Mouse (Mus musculus): ENCODE results near the gene Srebf1. TPM values are rescaled to one million over a fixed set of nuclear protein-coding genes. Genes with fewer than 3 reads are reported as not detected.

Srebf1 gene
- polyA plus RNA-seq, 1 experiment from 2014 or later: 42.6 TPM

DNA sequence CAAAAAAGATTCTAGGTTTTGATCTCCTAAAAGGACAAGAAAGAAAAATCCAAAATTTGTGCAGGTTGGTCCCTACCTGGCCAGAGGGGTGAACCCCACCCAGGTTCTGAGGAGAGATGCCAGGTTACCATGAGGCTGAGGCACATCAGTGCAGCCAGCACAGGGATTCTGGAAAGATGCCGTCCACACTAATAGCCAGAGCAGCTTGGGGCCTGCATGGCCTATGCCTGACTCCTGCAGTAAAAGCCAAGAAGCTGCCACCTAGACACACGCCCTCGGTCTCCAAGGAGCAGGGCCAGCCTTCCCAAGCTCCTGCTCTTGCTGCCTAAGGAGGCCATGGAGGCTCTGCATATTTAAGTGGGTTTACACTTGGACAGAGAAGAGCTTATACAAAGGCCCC, 8.9 kb upstream of the Srebf1 start:
- H3K4me3 ChIP-seq (ENCODE audit: low read depth, low read length): no peak overlapping the region
- H3K9ac ChIP-seq (ENCODE audit: low read length): no peak overlapping the region
- no peak overlapping the region for H3K27ac ChIP-seq (ENCODE audit: low read depth, low read length)
- DNase-seq (ENCODE audit: low spot score): no peak
- H3K27me3 ChIP-seq (replicated peaks; ENCODE audit: control insufficient read depth, insufficient read depth, low read length): no peaks in the 10 kb centered on the region
- H3K9me3 ChIP-seq (replicated peaks; ENCODE audit: control insufficient read depth, low read length): no peaks in the 10 kb centered on the region
- H3K4me2 ChIP-seq (ENCODE audit: low read length): no peak overlapping the region
- ATAC-seq: no peak
- 74% methylated on average over 3 of the region's 3 CpGs for WGBS
- H3K4me1 ChIP-seq (ENCODE audit: control insufficient read depth, insufficient read depth, low read length): peaks cover 6% of the 10 kb centered on the region; the same call in 1 of the 2 replicates
- H3K36me3 ChIP-seq (ENCODE audit: control insufficient read depth, insufficient read depth, low read length): peaks cover 16% of the 10 kb centered on the region

DNA sequence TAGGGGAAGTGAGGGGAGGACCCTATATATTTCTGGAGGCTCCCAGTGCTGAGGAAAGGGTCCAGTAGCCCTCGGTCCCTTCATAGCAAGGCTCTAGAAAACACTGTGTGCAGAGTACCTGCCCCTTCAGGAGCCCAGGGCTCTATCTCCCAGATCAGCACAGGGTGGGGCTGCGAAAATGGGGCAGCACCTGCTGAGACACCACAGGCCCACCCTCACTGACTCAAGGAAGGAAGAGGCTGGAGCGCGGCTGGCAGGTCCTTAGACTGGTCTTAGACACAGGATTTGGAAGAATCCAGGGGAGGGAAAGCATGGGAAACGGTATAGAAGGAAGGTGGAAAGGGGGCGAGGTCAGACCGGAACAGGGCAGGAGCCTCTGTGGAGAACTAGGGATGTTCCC, 8.1 kb upstream of the Srebf1 start:
- H3K9ac ChIP-seq (ENCODE audit: low read length): no peak overlapping the region
- H3K9me3 ChIP-seq (replicated peaks; ENCODE audit: control insufficient read depth, low read length): no peaks in the 10 kb centered on the region
- H3K36me3 ChIP-seq (ENCODE audit: control insufficient read depth, insufficient read depth, low read length): peaks cover 16% of the 10 kb centered on the region
- no peak overlapping the region for H3K27ac ChIP-seq (ENCODE audit: low read depth, low read length)
- no peak overlapping the region for H3K4me2 ChIP-seq (ENCODE audit: low read length)
- DNase-seq (ENCODE audit: low spot score) (no peak), ATAC-seq (no peak)
- peaks cover 6% of the 10 kb centered on the region; the same call in 1 of the 2 replicates for H3K4me1 ChIP-seq (ENCODE audit: control insufficient read depth, insufficient read depth, low read length)
- no peak overlapping the region for H3K4me3 ChIP-seq (ENCODE audit: low read depth, low read length)
- 91% methylated on average over 7 of the region's 7 CpGs for WGBS
- no peaks in the 10 kb centered on the region for H3K27me3 ChIP-seq (replicated peaks; ENCODE audit: control insufficient read depth, insufficient read depth, low read length)

DNA sequence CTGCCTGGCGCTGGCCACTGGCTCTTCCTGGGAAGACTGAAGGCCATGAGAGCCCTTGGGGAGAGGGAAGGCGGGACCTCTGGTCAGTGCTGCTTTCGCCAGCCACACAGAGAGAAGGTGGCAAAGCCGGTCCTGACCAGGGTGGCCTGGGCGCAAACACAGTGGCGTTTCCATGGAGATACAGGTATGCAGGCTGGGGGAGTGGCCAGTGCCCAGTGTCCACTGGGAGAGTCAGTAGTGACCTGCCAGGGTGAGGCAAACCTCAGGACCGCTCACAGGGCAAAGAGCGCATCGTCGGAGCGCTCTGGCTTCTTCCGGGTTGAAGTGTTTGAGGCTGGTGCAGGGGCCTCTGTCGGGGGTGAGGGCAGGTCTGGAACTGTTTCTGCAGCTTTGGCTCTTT, 7.4 kb upstream of the Srebf1 start:
- no peak overlapping the region for H3K4me2 ChIP-seq (ENCODE audit: low read length)
- H3K27me3 ChIP-seq (replicated peaks; ENCODE audit: control insufficient read depth, insufficient read depth, low read length): no peaks in the 10 kb centered on the region
- 80% methylated on average over 13 of the region's 13 CpGs for WGBS
- H3K9me3 ChIP-seq (replicated peaks; ENCODE audit: control insufficient read depth, low read length): no peaks in the 10 kb centered on the region
- H3K4me1 ChIP-seq (ENCODE audit: control insufficient read depth, insufficient read depth, low read length): peaks cover 6% of the 10 kb centered on the region; the same call in 1 of the 2 replicates
- ATAC-seq: no peak
- no peak overlapping the region for H3K27ac ChIP-seq (ENCODE audit: low read depth, low read length)
- no peak for DNase-seq (ENCODE audit: low spot score)
- H3K9ac ChIP-seq (ENCODE audit: low read length): no peak overlapping the region
- peaks cover 16% of the 10 kb centered on the region for H3K36me3 ChIP-seq (ENCODE audit: control insufficient read depth, insufficient read depth, low read length)
- H3K4me3 ChIP-seq (ENCODE audit: low read depth, low read length): no peak overlapping the region

DNA sequence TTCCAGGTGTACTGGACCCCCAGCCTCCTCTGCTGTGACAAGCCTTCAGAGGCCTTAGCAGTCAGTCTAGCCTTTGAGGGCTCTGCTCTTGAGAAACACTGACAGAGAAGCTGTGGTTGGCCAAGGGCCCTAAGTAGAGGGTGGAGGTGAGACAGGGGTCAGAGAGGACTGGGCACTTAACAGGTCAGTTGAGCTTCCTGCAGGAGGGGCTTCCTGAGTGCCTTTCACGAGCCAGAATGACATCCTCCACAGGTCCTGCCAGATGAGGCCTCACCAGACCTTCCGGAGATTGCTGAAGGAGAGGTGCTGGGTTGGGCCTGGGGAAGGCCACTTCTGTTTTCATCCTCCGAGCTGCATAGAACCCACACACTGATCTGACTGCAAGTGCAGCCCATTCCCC, 6.1 kb upstream of the Srebf1 start:
- no peaks in the 10 kb centered on the region for H3K27me3 ChIP-seq (replicated peaks; ENCODE audit: control insufficient read depth, insufficient read depth, low read length)
- H3K4me3 ChIP-seq (ENCODE audit: low read depth, low read length): no peak overlapping the region
- no peaks in the 10 kb centered on the region for H3K9me3 ChIP-seq (replicated peaks; ENCODE audit: control insufficient read depth, low read length)
- no peak overlapping the region for H3K9ac ChIP-seq (ENCODE audit: low read length)
- H3K4me1 ChIP-seq (ENCODE audit: control insufficient read depth, insufficient read depth, low read length): peaks cover 4% of the 10 kb centered on the region; the same call in 1 of the 2 replicates
- H3K36me3 ChIP-seq (ENCODE audit: control insufficient read depth, insufficient read depth, low read length): peaks cover 16% of the 10 kb centered on the region
- H3K27ac ChIP-seq (ENCODE audit: low read depth, low read length): no peak overlapping the region
- DNase-seq (ENCODE audit: low spot score): no peak
- ATAC-seq: no peak
- WGBS: 80% methylated on average over 3 of the region's 3 CpGs
- no peak overlapping the region for H3K4me2 ChIP-seq (ENCODE audit: low read length)

DNA sequence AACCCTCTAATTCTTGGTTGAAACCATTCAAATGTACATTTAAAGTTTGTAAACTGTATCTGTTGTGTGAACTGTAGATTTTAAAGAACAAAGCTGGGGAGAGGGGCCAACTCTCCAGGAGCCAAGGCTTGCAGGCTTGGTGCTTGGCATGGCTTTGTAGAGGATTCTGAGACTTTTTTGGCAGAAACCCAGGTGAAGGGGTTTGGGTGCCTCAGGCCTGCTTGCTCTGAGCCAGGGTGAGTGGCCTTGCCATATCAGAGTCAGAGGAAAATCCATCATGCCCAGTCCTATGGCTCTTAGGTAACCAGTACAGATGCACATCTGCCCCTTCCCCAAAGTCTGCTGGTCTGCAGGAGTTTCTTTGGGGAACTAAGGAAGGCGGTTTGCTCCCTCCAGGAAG, 3.5 kb upstream of the Srebf1 start:
- ATAC-seq (no peak), DNase-seq (ENCODE audit: low spot score) (no peak)
- H3K4me1 ChIP-seq (ENCODE audit: control insufficient read depth, insufficient read depth, low read length): peaks cover 7% of the 10 kb centered on the region
- no peaks in the 10 kb centered on the region for H3K9me3 ChIP-seq (replicated peaks; ENCODE audit: control insufficient read depth, low read length)
- H3K9ac ChIP-seq (ENCODE audit: low read length): no peak overlapping the region
- H3K36me3 ChIP-seq (ENCODE audit: control insufficient read depth, insufficient read depth, low read length): peaks cover 16% of the 10 kb centered on the region
- no peak overlapping the region for H3K4me2 ChIP-seq (ENCODE audit: low read length)
- no peaks in the 10 kb centered on the region for H3K27me3 ChIP-seq (replicated peaks; ENCODE audit: control insufficient read depth, insufficient read depth, low read length)
- WGBS: 73% methylated on average over 1 of the region's 1 CpGs
- no peak overlapping the region for H3K4me3 ChIP-seq (ENCODE audit: low read depth, low read length)
- H3K27ac ChIP-seq (ENCODE audit: low read depth, low read length): no peak overlapping the region

DNA sequence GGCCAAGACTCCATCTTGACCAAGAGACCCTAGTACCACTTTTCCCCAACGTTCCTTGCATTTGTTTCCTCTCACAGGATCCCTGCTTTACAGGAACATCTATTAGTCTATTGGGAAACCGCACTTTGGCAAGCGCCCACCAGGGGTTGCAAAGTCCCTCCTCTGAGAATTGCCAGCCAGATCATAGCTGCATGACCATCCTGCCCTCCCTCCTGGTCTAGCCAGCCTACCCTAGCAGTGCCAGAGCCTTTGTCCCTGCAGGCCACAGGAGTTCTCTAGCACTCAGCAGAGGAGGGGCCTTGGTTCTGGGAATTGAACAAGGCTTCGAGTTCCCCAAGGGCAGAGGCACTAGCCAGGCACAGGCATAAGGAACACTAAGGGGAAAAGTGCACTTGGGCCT, 2.3 kb upstream of the Srebf1 start:
- DNase-seq (ENCODE audit: low spot score): no peak
- WGBS: 58% methylated on average over 4 of the region's 4 CpGs

DNA sequence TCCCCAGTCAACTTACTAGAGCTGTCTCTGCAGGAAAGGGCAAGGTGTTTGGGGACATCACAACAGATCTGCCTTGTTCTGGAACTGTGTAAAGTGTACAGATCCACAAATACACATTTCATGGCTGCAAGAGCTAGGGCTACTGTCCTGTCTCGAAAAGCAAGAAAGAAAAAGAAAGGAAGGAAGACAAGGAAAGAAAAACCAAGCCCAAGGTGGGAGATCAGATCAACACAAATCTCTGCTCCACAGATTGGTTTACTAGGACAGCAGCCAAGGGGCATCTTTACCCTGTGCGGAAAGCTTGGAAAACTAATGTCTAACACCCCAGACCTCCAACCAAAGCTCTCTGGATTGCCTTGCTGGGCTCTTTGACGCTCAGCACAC, 304 bp downstream of the Srebf1 start:
- no peaks in the 10 kb centered on the region for H3K27me3 ChIP-seq (replicated peaks; ENCODE audit: control insufficient read depth, insufficient read depth, low read length)
- no peak overlapping the region for H3K9ac ChIP-seq (ENCODE audit: low read length)
- H3K9me3 ChIP-seq (replicated peaks; ENCODE audit: control insufficient read depth, low read length): no peaks in the 10 kb centered on the region
- DNase-seq (ENCODE audit: low spot score) (no peak), ATAC-seq (no peak)
- H3K4me1 ChIP-seq (ENCODE audit: control insufficient read depth, insufficient read depth, low read length): peaks cover 14% of the 10 kb centered on the region
- peak overlapping the region; percentile 55 for H3K4me2 ChIP-seq (ENCODE audit: low read length)
- no peak overlapping the region for H3K4me3 ChIP-seq (ENCODE audit: low read depth, low read length)
- H3K36me3 ChIP-seq (ENCODE audit: control insufficient read depth, insufficient read depth, low read length): no peaks in the 10 kb centered on the region
- 59% methylated on average over 3 of the region's 3 CpGs for WGBS
- H3K27ac ChIP-seq (ENCODE audit: low read depth, low read length): no peak overlapping the region

More for the DNA sequence above, 2.3 kb upstream of the Srebf1 start:
- no peaks in the 10 kb centered on the region for H3K27me3 ChIP-seq (replicated peaks; ENCODE audit: control insufficient read depth, insufficient read depth, low read length)
- H3K9me3 ChIP-seq (replicated peaks; ENCODE audit: control insufficient read depth, low read length): no peaks in the 10 kb centered on the region
- H3K27ac ChIP-seq (ENCODE audit: low read depth, low read length): no peak overlapping the region
- peaks cover 12% of the 10 kb centered on the region for H3K4me1 ChIP-seq (ENCODE audit: control insufficient read depth, insufficient read depth, low read length)
- ATAC-seq: no peak
- H3K36me3 ChIP-seq (ENCODE audit: control insufficient read depth, insufficient read depth, low read length): peaks cover 13% of the 10 kb centered on the region
- H3K9ac ChIP-seq (ENCODE audit: low read length): 0 out of 2 replicates have a peak overlapping the region, but pooled peaks have one; percentile 21
- no peak overlapping the region for H3K4me3 ChIP-seq (ENCODE audit: low read depth, low read length)
- no peak overlapping the region for H3K4me2 ChIP-seq (ENCODE audit: low read length)

DNA sequence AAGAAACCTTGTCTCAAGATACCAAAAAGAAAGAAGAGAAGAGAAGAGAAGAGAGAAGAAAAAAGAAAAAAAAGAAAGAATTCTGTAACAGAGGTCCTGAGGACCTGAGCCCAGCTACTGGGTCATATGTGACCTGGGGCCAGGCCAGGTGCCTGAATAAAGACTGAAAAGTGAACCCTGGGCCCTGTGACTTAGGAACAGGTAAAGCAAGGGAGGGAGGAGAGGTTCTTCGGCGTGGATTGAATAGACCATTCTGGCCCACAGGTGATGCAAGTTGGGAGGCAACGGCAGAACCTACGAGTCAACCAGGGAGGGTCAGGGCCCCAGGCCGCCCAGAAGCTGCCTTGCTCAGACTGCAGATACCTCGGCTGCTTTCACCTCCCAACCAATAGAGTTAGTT, 956 bp downstream of the Srebf1 start:
- Histone ChIP-seq H3K9ac (ENCODE audit: low read length) (no peak overlapping the region), H3K27me3 (replicated peaks; ENCODE audit: control insufficient read depth, insufficient read depth, low read length) (no peaks in the 10 kb centered on the region), H3K4me1 (ENCODE audit: control insufficient read depth, insufficient read depth, low read length) (peaks cover 14% of the 10 kb centered on the region), H3K4me2 (ENCODE audit: low read length) (no peak overlapping the region), H3K4me3 (ENCODE audit: low read depth, low read length) (no peak overlapping the region), H3K36me3 (ENCODE audit: control insufficient read depth, insufficient read depth, low read length) (no peaks in the 10 kb centered on the region), H3K27ac (ENCODE audit: low read depth, low read length) (no peak overlapping the region), H3K9me3 (replicated peaks; ENCODE audit: control insufficient read depth, low read length) (no peaks in the 10 kb centered on the region)
- 87% methylated on average over 6 of the region's 6 CpGs for WGBS
- ATAC-seq (no peak), DNase-seq (ENCODE audit: low spot score) (no peak)

DNA sequence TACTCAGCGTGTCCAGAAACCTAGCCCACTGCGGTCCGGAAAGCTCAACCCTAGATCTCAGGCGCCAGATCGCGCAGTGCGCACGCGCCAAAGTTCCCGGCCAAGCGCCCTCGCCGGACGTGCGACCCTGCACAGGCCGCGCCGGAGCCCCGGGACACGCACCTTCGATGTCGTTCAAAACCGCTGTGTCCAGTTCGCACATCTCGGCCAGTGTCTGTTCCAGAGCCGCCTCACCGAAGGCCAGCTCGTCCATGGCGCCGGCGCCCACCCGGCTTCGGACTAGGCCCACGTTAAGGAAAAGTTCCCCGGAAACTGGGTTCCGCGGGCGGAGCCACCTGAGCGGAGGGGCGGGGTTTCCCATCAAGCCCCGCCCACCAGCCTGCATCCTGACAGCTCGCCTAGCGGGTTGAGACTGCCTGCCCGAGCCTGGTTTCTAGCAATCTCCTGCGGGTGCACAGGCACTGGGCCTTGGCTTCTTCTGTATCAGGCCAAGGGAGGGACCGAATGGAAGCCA, 2.0 kb downstream of the Srebf1 start:
- Histone ChIP-seq H3K27ac (ENCODE audit: low read depth, low read length) (peak overlapping the region; percentile 21; the same call in 1 of the 2 replicates), H3K9ac (ENCODE audit: low read length) (peak overlapping the region; percentile 60), H3K4me2 (ENCODE audit: low read length) (peak overlapping the region; percentile 69), H3K4me3 (ENCODE audit: low read depth, low read length) (peak overlapping the region; percentile 58), H3K4me1 (ENCODE audit: control insufficient read depth, insufficient read depth, low read length) (peaks cover 14% of the 10 kb centered on the region), H3K36me3 (ENCODE audit: control insufficient read depth, insufficient read depth, low read length) (no peaks in the 10 kb centered on the region), H3K9me3 (replicated peaks; ENCODE audit: control insufficient read depth, low read length) (no peaks in the 10 kb centered on the region), H3K27me3 (replicated peaks; ENCODE audit: control insufficient read depth, insufficient read depth, low read length) (no peaks in the 10 kb centered on the region)
- under 1% methylated on average over 46 of the region's 46 CpGs for WGBS
- peak; percentile 91 for DNase-seq (ENCODE audit: low spot score)
- ATAC-seq: peak; percentile 88

All from forebrain, embryonic 14.5 days (tissue).